Mouse (Mus musculus) bone marrow, adult 2 months (tissue): ENCODE measurements around the gene Lypd5. TPM values are rescaled to one million over a fixed set of nuclear protein-coding genes. Genes with fewer than 3 reads are reported as not detected.

Experiments
- H3K27ac ChIP-seq: fragments of 200-500 bp; 2 replicates; pipeline ENCODE4 v1.5.1; 2012; ENCODE audit warnings: low read depth, mild to moderate bottlenecking, control low read depth, inconsistent platforms, low read length; ENCODE audit not compliant: control insufficient read depth, poor library complexity, insufficient read depth
- H3K4me1 ChIP-seq: fragments of 200-500 bp; 2 replicates; pipeline ENCODE4 v1.6.1; 2011; ENCODE audit warnings: low read length; ENCODE audit not compliant: control insufficient read depth, insufficient read depth
- H3K4me3 ChIP-seq: fragments of 200-500 bp; replicated peaks from 2 replicates; pipeline ENCODE3; 2011; ENCODE audit warnings: mild to moderate bottlenecking, low read depth, low read length, control low read depth; ENCODE audit not compliant: control insufficient read depth
- CTCF ChIP-seq: fragments of 200-500 bp; IDR thresholded peaks from 2 replicates; pipeline ENCODE4 v1.5.1; 2011; ENCODE audit warnings: low read length, control low read depth; ENCODE audit not compliant: control insufficient read depth, insufficient read depth
- POLR2A ChIP-seq: fragments of 200-500 bp; IDR thresholded peaks from 2 replicates; pipeline ENCODE4 v1.6.1; 2011; ENCODE audit warnings: low read depth, mild to moderate bottlenecking, control low read depth, low read length, borderline replicate concordance; ENCODE audit not compliant: control insufficient read depth
- WGBS: fragments of 180-500 bp; shearing (Covaris S2); methylation state at CpG from one replicate; pipeline ENCODE4 v1.1.7; 2018; 5-methylcytosine and 5-hydroxymethylcytosine counted together
- polyA plus RNA-seq: library from polyadenylated mRNA; stranded (reverse); fragments of >200 nt; gene quantifications from 2 replicates; pipeline ENCODE4 v1.2.4, GENCODE M21; 2011; ENCODE audit warnings: low replicate concordance; ENCODE audit not compliant: missing spikeins, insufficient read depth, insufficient read length

The Lypd5 gene
- polyA plus RNA-seq, 1 experiment: not detected

GRCm38 (mm10) chr7:24346444-24346843 is 2.6 kb upstream of the Lypd5 start:
- no peaks in the 10 kb centered on the region; the same call in 1 of the 2 replicates for H3K4me1 ChIP-seq
- WGBS: 60% methylated on average over 5 of the region's 5 CpGs
- peak; percentile 33; the same call in 1 of the 2 replicates for TF ChIP-seq CTCF
- no peak for TF ChIP-seq POLR2A
- no peak overlapping the region for H3K27ac ChIP-seq
- H3K4me3 ChIP-seq: no peak overlapping the region

- Histone ChIP-seq H3K4me3 (no peak overlapping the region), H3K27ac (no peak overlapping the region), H3K4me1 (no peaks in the 10 kb centered on the region)
- 63% methylated on average over 6 of the region's 6 CpGs for WGBS
- no peak for TF ChIP-seq CTCF
- TF ChIP-seq POLR2A: no peak
Measured at GRCm38 (mm10) chr7:24355646-24356045, 6.7 kb downstream of the Lypd5 start.

GRCm38 (mm10) chr7:24356081-24356480 is 7.1 kb downstream of the Lypd5 start:
- Histone ChIP-seq H3K4me1 (no peaks in the 10 kb centered on the region), H3K4me3 (no peak overlapping the region), H3K27ac (no peak overlapping the region)
- WGBS: 78% methylated on average over 10 of the region's 10 CpGs
- TF ChIP-seq POLR2A (no peak), CTCF (no peak)

- Histone ChIP-seq H3K4me3 (no peak overlapping the region), H3K27ac (no peak overlapping the region), H3K4me1 (no peaks in the 10 kb centered on the region)
- WGBS: 41% methylated on average over 4 of the region's 4 CpGs
- TF ChIP-seq POLR2A (no peak), CTCF (peak; percentile 75)
Measured at GRCm38 (mm10) chr7:24357899-24358298, 8.9 kb downstream of the Lypd5 start.

- H3K4me1 ChIP-seq: no peaks in the 10 kb centered on the region
- H3K27ac ChIP-seq: no peak overlapping the region
- 25% methylated on average over 9 of the region's 9 CpGs for WGBS
- no peak overlapping the region for H3K4me3 ChIP-seq
- TF ChIP-seq POLR2A (no peak), CTCF (no peak)
Measured at GRCm38 (mm10) chr7:24359269-24359668, 10.3 kb downstream of the Lypd5 start.

GRCm38 (mm10) chr7:24361001-24361400 is 12.0 kb downstream of the Lypd5 start:
- no peak overlapping the region for H3K27ac ChIP-seq
- TF ChIP-seq CTCF (peak; percentile 38), POLR2A (no peak)
- H3K4me3 ChIP-seq: no peak overlapping the region
- H3K4me1 ChIP-seq: no peaks in the 10 kb centered on the region
- 66% methylated on average over 4 of the region's 4 CpGs for WGBS

- H3K4me1 ChIP-seq: peaks cover 2% of the 10 kb centered on the region; the same call in 1 of the 2 replicates
- WGBS: 17% methylated on average over 7 of the region's 7 CpGs
- H3K27ac ChIP-seq: no peak overlapping the region
- peak; percentile 40 for TF ChIP-seq CTCF
- no peak for TF ChIP-seq POLR2A
- no peak overlapping the region for H3K4me3 ChIP-seq
Measured at GRCm38 (mm10) chr7:24363228-24363627, 14.2 kb downstream of the Lypd5 start.

- Histone ChIP-seq H3K4me1 (peaks cover 11% of the 10 kb centered on the region; the same call in 1 of the 2 replicates), H3K27ac (no peak overlapping the region), H3K4me3 (no peak overlapping the region)
- 18% methylated on average over 10 of the region's 10 CpGs for WGBS
- TF ChIP-seq CTCF (peak; percentile 85), POLR2A (no peak)
Measured at GRCm38 (mm10) chr7:24364827-24365226, 15.8 kb downstream of the Lypd5 start.
